Mouse (Mus musculus) kidney, postnatal 36 days (tissue): Measurements from ENCODE around the gene Cdh4.

Experiments
- DNase-seq, 2 experiments: peaks; one replicate each; pipeline ENCODE4 v3.0.0; 2021 to 2022; ENCODE audit warnings: mixed read lengths in 2 of 2

The Cdh4 gene

GRCm38 (mm10) chr2:179539532-179540245 is 97.5 kb downstream of the Cdh4 start:
- no peak for DNase-seq

GRCm38 (mm10) chr2:179541096-179541495 is 98.9 kb downstream of the Cdh4 start:
- no peak for DNase-seq

GRCm38 (mm10) chr2:179547627-179548026 is 105.4 kb downstream of the Cdh4 start:
- DNase-seq = peak; percentile 58 to 75

- DNase-seq = no peak
Measured at GRCm38 (mm10) chr2:179555928-179556327, 113.7 kb downstream of the Cdh4 start.

GRCm38 (mm10) chr2:179562350-179562749 is 120.1 kb downstream of the Cdh4 start:
- DNase-seq = no peak

- DNase-seq = no peak
Measured at GRCm38 (mm10) chr2:179565611-179566010, 123.4 kb downstream of the Cdh4 start.

- no peak for DNase-seq
Measured at GRCm38 (mm10) chr2:179567886-179568285, 125.7 kb downstream of the Cdh4 start.

- DNase-seq = no peak
Measured at GRCm38 (mm10) chr2:179569171-179569570, 126.9 kb downstream of the Cdh4 start.

- no peak for DNase-seq
Measured at GRCm38 (mm10) chr2:179571175-179571769, 129.0 kb downstream of the Cdh4 start.

GRCm38 (mm10) chr2:179573331-179573730 is 131.1 kb downstream of the Cdh4 start:
- no peak for DNase-seq

GRCm38 (mm10) chr2:179573786-179574185 is 131.6 kb downstream of the Cdh4 start:
- no peak for DNase-seq

- DNase-seq = no peak
Measured at GRCm38 (mm10) chr2:179575585-179575984, 133.4 kb downstream of the Cdh4 start.

- peak in 1 of 2 experiments; percentile 11 for DNase-seq
Measured at GRCm38 (mm10) chr2:179576221-179576620, 134.0 kb downstream of the Cdh4 start.

- DNase-seq = no peak
Measured at GRCm38 (mm10) chr2:179578329-179578728, 136.1 kb downstream of the Cdh4 start.

- DNase-seq = no peak
Measured at GRCm38 (mm10) chr2:179578842-179579241, 136.6 kb downstream of the Cdh4 start.

- no peak for DNase-seq
Measured at GRCm38 (mm10) chr2:179580415-179580814, 138.2 kb downstream of the Cdh4 start.

- DNase-seq = no peak
Measured at GRCm38 (mm10) chr2:179581058-179581457, 138.8 kb downstream of the Cdh4 start.

- DNase-seq = no peak
Measured at GRCm38 (mm10) chr2:179582966-179583365, 140.7 kb downstream of the Cdh4 start.

- no peak for DNase-seq
Measured at GRCm38 (mm10) chr2:179584672-179585071, 142.4 kb downstream of the Cdh4 start.

GRCm38 (mm10) chr2:179586436-179586835 is 144.2 kb downstream of the Cdh4 start:
- no peak for DNase-seq

GRCm38 (mm10) chr2:179587069-179587468 is 144.8 kb downstream of the Cdh4 start:
- no peak for DNase-seq

GRCm38 (mm10) chr2:179591661-179592060 is 149.4 kb downstream of the Cdh4 start:
- DNase-seq = no peak

- peak in 1 of 2 experiments; percentile 6 for DNase-seq
Measured at GRCm38 (mm10) chr2:179595013-179595412, 152.8 kb downstream of the Cdh4 start.

GRCm38 (mm10) chr2:179598886-179599285 is 156.7 kb downstream of the Cdh4 start:
- no peak for DNase-seq

GRCm38 (mm10) chr2:179599886-179600285 is 157.7 kb downstream of the Cdh4 start:
- no peak for DNase-seq
